Mouse (Mus musculus): ENCODE measurements around the gene D10Wsu102e.

- no peak for TF ChIP-seq POLR2A (IDR thresholded peaks at IDR 0.05; ENCODE audit: extremely low read depth, insufficient read depth, low read length)
- TF ChIP-seq CTCF (IDR thresholded peaks at IDR 0.05; ENCODE audit: low read depth, low read length): no peak
Observed at GRCm38 (mm10) chr10:83385330-83385910, 25.4 kb downstream of the D10Wsu102e start.

Data from liver, adult 2 months (tissue).